Mouse (Mus musculus): ENCODE measurements around the gene Tyms. TPM values are rescaled to one million over a fixed set of nuclear protein-coding genes. Genes with fewer than 3 reads are reported as not detected.

The Tyms gene
- total RNA-seq (2021) = 1 to 10 TPM; 5.8 to 7.2 TPM
- long read RNA-seq, experiment 1, partial matches to known transcripts = 0 of 3 reads
- long read RNA-seq, experiment 1, other reads (novel, unspliced or antisense) = 1 of 3 reads
- long read RNA-seq, experiment 2, partial matches to known transcripts = 0 of 4 reads
- long read RNA-seq, experiment 2, other reads (novel, unspliced or antisense) = 1 of 4 reads

DNA sequence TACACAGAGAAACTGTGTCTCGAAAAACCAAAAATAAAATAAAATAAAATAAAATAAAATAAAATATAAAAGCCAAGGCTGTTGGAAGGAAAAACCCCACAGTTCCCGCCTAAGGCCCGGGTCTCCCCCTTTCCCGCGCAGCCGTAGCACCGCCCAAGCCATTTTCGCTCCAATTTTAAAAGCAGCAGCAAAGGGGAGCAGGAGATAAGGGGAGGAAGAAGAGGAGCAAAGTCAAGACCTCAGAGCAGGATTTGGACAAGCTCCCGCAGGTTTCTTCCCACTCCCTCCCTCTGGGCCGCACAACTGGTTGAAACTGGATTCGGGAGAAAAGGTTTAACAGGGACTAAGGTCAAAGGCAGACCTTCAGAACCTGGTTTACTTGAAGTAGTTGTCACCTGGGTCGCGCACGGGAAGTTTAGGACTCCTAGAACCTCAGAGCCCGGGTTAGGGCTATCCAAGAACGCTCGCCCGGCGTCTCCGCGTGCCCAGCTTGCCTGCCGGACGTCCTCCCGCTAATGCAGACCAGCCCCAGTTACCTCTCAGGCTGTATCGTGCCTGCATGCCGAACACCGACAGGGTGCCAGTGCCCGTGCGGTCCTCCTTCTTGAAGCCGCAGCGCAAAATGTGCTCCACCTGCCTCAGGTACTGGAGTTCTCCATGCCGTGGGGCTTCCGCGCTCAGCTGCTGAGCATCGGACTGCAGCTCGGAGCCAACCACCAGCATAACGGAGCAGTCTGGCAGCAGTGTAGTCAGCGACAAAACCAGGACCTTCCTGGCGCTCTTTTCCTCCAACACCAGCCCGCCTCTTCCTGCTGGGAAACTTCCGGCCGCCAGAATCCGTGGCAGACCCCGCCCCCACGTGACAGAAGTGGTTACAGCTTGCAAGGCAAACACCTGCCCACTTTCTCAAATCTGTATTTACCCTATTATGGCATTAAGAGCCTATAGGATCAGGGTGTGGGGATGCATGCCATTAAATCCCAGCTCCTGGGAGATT, at the start of gene Tyms:
Gene Tyms, minus strand, starts transcription at position 793 of the 997 bp plus-strand sequence.
- peak; percentile 70 to 71 for DNase-seq (ENCODE audit: low spot score in 2 of 2)
- Histone ChIP-seq H3K4me3 (peak within 1 kb of the TSS; percentile 62), H3K27ac (peak within 1 kb of the TSS; percentile 69)
- TF ChIP-seq CTCF (conservative IDR thresholded peaks at IDR 0.05) = no peak

- no peak for DNase-seq (ENCODE audit: low spot score in 2 of 2)
- no peak overlapping the region for H3K4me3 ChIP-seq
- no peak overlapping the region for H3K27ac ChIP-seq
- no peak for TF ChIP-seq CTCF (conservative IDR thresholded peaks at IDR 0.05)
These were observed 49.1 kb upstream of the Tyms start for GRCm38 (mm10) chr5:30122481-30122880.

- TF ChIP-seq CTCF (conservative IDR thresholded peaks at IDR 0.05) = no peak
- H3K27ac ChIP-seq = no peak overlapping the region
- DNase-seq (ENCODE audit: low spot score in 2 of 2) = no peak
- H3K4me3 ChIP-seq = no peak overlapping the region
These were observed 46.7 kb upstream of the Tyms start for GRCm38 (mm10) chr5:30120106-30120505.

DNA sequence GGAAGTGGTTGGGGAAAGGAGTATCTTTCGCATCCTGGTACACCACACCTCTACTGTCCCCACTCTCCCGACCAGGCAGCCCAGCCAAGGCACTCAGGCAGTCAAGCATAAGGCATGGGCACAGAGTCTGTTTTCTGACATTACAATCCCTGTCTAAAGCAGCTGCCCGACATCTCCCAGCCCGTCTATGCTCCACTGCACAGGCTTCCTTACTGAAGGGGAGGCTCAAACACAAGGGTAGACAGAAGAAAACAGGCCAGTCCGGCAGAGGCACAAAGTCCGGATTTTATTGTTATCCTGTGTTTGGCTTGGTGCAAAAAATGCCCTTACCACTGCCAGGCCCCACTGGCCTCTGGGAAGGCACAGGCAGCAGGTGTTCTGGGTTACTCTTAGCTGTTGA, 45.7 kb upstream of the Tyms start:
- TF ChIP-seq CTCF (conservative IDR thresholded peaks at IDR 0.05) = no peak
- H3K4me3 ChIP-seq = no peak overlapping the region
- DNase-seq (ENCODE audit: low spot score in 2 of 2) = no peak
- H3K27ac ChIP-seq = no peak overlapping the region

DNA sequence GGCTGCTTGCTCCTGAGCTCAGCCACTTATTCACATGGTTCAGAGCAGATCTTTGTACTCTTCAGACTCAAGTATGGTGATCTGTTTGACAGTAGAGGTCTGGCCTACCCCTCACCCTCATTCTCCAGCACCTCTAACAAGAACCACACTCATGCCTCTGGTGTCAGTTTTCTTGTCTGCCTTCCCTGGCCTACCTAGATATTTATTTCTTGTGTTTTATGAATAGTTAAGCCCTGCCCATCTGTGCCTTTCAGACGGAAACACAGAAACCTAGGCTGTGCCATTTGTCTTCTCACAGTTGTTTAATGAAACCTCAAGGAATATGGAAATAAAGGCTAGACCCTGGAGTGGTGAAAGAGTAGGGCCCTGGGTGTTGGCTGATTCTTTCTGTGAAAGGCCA, 44.6 kb upstream of the Tyms start:
- TF ChIP-seq CTCF (conservative IDR thresholded peaks at IDR 0.05) = no peak
- H3K4me3 ChIP-seq = no peak overlapping the region
- H3K27ac ChIP-seq = no peak overlapping the region
- DNase-seq (ENCODE audit: low spot score in 2 of 2) = no peak

DNA sequence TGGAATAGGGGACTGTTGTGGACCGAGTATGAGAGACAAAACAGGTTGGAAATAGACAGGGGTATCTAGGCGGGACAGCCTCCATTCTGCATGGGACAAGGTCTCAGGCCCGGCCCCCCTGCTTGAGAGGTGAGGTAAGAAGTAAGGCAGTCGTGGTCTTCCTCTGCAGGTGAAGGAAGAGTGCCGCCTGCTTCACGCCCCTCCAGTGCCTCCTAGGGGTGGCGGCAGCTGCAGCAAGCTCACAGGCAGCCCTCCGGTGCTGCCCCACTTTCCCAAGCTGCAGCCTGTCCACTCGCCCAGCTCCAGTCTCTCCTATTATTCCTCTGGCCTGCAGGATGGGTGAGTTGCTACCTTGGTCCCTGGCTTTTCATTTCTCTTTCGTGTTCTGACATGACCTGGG, 42.3 kb upstream of the Tyms start:
- no peak overlapping the region for H3K27ac ChIP-seq
- no peak overlapping the region for H3K4me3 ChIP-seq
- DNase-seq (ENCODE audit: low spot score in 2 of 2) = no peak
- peak; percentile 46 for TF ChIP-seq CTCF (conservative IDR thresholded peaks at IDR 0.05)

DNA sequence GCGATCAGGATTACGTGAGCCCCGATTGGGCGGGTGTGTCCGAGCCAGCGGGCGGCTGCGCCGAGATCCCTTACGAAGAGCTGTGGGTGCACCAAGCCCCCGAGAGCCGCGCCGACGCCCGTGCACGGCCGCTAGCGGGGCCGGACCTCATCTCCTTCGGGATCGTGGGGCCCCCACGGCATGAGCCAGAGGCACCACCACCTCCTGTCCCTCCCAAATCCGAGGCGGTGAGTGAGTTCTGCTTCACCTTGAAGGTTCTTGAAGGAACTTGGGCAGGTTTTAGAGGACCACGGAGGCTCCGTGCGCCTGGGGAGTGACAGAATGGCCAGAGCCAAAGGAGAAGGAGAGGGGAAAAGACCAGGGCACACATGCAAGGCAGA, 41.3 kb upstream of the Tyms start:
- peak overlapping the region; percentile 53 for H3K4me3 ChIP-seq
- DNase-seq (ENCODE audit: low spot score in 2 of 2) = no peak
- no peak overlapping the region for H3K27ac ChIP-seq
- TF ChIP-seq CTCF (conservative IDR thresholded peaks at IDR 0.05) = no peak

GRCm38 (mm10) chr5:30113881-30114760, 40.7 kb upstream of the Tyms start:
- H3K4me3 ChIP-seq = peak overlapping the region; percentile 53
- DNase-seq (ENCODE audit: low spot score in 2 of 2) = peak in 1 of 2 experiments; percentile 64
- peak; percentile 79 for TF ChIP-seq CTCF (conservative IDR thresholded peaks at IDR 0.05)
- no peak overlapping the region for H3K27ac ChIP-seq

GRCm38 (mm10) chr5:30112533-30113068, 39.2 kb upstream of the Tyms start:
- TF ChIP-seq CTCF (conservative IDR thresholded peaks at IDR 0.05) = peak; percentile 50
- H3K27ac ChIP-seq = no peak overlapping the region
- DNase-seq (ENCODE audit: low spot score in 2 of 2) = no peak

GRCm38 (mm10) chr5:30111771-30112170, 38.4 kb upstream of the Tyms start:
- no peak overlapping the region for H3K4me3 ChIP-seq
- peak; percentile 44 for TF ChIP-seq CTCF (conservative IDR thresholded peaks at IDR 0.05)
- DNase-seq (ENCODE audit: low spot score in 2 of 2) = no peak
- peak overlapping the region; percentile 78; the same call in 1 of the 2 replicates for H3K27ac ChIP-seq

More at GRCm38 (mm10) chr5:30112533-30113068, 39.2 kb upstream of the Tyms start:
- H3K4me3 ChIP-seq = no peak overlapping the region

DNA sequence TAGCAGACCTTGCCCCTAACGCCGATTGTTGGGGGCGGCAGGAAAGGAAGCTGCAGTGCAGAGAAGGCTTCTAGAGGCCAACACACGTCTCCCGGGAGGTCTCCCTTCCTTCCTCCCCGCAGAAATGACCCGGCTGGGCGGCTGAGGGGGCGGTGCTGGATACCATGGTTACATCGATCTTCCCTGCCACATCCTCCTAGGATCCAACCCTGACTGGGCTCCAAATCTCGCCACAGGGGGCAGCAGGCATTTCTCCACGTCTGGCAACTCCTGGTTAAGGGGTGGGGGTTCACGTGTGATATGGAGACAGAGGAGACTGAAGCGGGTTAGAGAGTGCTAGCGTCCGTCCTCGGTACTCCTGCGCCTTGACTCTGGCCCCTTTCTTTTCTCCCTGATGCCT, 37.7 kb upstream of the Tyms start:
- DNase-seq (ENCODE audit: low spot score in 2 of 2) = peak; percentile 51 to 53
- peak overlapping the region; percentile 78 for H3K27ac ChIP-seq
- TF ChIP-seq CTCF (conservative IDR thresholded peaks at IDR 0.05) = peak; percentile 63
- H3K4me3 ChIP-seq = peak overlapping the region; percentile 33

- no peak for DNase-seq (ENCODE audit: low spot score in 2 of 2)
- H3K4me3 ChIP-seq = no peak overlapping the region; the same call in 1 of the 2 replicates
- peak overlapping the region; percentile 78 for H3K27ac ChIP-seq
- TF ChIP-seq CTCF (conservative IDR thresholded peaks at IDR 0.05) = no peak
These were observed 37.1 kb upstream of the Tyms start for GRCm38 (mm10) chr5:30110371-30111060.
